Mouse (Mus musculus): ENCODE measurements around the gene Taf3. TPM values are rescaled to one million over a fixed set of nuclear protein-coding genes. Genes with fewer than 3 reads are reported as not detected.

The Taf3 gene
- total RNA-seq, 2 experiments from 2014 or later: 8.4 to 10.4 TPM

GRCm38 (mm10) chr2:9877966-9878563 lies 170.3 kb downstream of the Taf3 start:
- no peak for DNase-seq (ENCODE audit: low spot score in 2 of 2)

- no peak for DNase-seq (ENCODE audit: low spot score in 2 of 2)
Observed at GRCm38 (mm10) chr2:9877326-9877690, 171.1 kb downstream of the Taf3 start.

DNA sequence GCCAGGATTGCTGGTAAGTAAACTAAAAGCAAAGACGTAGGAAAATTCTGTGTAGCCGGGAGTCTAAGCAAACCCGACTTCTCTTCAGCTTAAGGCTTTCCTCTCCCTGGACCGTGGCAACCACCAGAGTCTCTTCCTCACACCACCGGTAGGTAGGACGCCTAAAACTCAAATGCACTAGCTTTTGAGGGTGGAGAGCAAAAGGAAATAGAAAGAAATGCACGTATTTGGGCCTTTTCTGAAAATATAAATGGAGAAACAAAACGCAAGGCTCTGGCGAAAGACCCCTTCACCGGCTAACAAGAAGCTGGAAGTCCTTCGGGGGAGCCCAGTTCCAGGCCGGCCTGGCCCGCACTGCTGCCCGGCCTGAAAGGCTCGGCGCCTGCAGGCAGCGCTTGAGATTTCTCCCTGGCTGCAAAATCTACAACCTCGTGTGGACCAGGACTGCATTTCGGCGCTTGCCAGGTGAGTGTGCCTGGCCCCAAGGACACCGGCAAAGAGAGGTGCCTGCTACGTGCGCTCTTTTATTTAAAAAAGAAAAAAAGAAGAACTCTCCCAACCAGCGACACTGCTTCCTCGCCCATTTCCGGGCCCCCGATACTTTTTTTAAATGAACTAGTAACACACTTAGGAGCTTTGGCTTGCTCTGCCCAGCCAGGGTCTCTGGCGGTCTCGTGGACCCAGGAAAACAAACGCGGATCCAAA lies 171.6 kb downstream of the Taf3 start:
- DNase-seq (ENCODE audit: low spot score in 2 of 2): no peak

DNA sequence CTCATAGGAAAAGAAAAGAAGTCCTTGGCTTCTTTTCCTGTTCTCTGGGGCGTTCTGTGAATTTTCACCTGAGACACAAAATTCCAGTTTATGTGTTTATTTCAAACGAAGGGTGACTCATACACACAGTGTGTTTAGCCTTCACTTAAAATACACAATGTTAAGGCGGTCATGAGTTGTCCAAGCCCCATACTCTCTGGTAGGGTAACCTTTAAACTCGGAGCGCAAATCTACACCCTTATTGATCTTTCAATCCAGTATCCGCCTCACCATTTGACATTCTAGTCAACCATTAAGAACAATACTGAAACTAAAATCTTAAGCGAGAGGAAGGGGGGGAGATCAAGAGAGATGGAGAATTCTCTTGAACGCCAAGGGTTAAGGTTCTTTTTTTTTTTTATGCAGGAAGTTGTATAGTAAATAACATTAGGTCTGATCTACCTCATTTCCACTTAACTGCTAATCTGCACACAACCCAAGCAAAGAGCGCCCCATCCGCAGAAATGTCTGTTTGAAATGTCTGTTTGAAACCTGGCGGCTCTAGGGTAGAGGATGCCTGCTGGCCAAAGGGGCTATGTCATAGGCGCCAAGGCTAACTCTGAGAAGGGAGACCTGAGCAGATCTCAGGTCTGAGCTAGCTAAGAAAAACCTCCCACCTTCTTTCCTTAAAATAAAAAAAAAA lies 172.6 kb downstream of the Taf3 start:
- DNase-seq (ENCODE audit: low spot score in 2 of 2): no peak

GRCm38 (mm10) chr2:9875220-9875619 lies 173.2 kb downstream of the Taf3 start:
- no peak for DNase-seq (ENCODE audit: low spot score in 2 of 2)

DNA sequence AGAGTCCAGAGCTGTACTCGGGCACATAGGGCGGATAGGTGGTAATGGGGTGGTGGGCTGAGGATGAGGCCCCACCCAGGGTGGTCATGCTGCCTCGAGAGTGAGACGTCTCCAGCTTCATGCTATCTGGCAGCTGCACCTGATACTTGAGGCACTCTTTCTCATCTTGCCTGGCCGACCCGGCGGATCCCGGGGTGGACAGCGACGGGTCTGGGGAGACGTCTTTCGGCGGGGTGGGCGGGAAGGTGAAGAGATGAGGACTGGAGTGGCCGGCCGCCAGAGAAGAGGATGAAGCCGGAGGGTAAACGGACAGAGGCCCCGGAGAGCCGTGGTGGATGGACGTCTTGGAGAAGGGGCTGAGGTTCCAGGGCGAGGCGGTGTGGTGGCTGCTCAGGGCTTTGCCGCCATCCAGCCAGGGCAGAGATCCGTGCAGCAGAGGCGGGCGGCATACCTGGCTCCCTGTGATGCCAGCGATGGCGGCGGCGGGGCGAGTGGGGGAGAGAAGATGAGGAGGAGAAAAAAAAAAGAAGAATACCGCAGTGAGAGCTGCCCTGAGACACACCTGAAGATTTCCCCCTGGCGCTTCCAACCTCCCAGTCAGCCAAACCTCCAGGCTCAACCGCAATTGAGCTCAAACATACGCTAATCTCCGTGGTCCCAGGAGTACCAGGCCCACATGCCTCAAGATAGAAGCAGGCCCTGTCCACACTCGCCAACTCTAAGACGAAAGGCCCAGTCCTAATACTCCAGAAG lies 173.8 kb downstream of the Taf3 start:
- no peak for DNase-seq (ENCODE audit: low spot score in 2 of 2)

DNA sequence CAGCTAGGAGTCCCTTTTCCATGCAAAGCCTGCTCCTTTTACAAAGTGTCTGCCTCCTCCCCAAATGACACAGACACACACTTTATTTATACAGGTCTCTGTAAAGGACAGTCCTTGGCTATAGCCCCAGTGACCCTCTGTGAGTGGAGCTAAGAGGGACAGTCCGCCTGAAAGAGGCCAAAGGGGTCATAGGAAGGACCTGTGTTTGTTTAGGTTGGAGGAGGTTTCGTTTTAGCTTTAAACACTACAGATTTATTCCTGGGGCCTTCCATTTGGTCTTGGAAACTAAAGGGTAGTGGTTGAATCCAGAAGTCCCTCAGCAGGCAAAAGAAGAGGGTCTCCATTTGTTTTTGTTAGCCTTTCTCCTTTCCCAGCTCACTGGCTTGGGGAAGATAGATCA lies 174.6 kb downstream of the Taf3 start:
- DNase-seq (ENCODE audit: low spot score in 2 of 2): no peak

DNA sequence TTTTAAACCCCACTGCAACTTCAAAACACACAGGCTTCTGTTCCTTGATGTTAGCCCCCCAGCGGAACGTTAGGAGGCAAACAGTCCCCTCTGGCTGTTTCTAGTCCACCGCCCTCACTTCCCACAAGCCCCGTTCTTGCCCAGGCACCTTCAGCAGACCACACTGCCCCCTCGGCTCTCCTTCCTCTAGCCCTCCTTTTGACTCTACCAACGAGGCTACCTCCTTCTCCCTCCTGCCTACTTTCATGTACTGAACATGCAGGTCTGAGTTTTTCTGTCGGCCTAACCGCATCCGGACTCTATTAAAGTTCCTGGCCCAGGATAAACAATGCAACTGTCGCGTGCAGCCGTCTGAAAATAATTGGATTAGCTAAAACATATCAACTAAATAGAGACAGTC lies 175.7 kb downstream of the Taf3 start:
- no peak for DNase-seq (ENCODE audit: low spot score in 2 of 2)

DNA sequence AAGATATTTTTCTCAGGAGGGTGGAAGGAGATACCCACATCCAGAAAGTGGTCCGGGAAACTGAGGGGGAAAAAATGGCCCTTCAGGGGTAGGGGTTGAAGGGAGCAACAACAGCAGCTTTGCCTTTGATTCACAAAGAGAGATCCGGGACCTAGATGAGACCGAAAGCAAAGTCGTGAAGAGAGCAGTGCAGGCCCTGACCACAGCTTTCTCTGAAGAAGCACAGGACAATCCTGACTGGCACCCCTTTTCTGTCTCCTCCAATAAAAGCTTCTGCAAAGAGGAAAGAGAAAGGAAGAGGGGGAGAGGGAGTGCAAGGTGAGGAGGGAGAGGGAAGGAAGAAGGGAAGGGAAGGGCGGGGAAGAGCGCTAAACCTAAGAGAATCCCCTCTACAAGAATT lies 176.6 kb downstream of the Taf3 start:
- DNase-seq (ENCODE audit: low spot score in 2 of 2): no peak

DNA sequence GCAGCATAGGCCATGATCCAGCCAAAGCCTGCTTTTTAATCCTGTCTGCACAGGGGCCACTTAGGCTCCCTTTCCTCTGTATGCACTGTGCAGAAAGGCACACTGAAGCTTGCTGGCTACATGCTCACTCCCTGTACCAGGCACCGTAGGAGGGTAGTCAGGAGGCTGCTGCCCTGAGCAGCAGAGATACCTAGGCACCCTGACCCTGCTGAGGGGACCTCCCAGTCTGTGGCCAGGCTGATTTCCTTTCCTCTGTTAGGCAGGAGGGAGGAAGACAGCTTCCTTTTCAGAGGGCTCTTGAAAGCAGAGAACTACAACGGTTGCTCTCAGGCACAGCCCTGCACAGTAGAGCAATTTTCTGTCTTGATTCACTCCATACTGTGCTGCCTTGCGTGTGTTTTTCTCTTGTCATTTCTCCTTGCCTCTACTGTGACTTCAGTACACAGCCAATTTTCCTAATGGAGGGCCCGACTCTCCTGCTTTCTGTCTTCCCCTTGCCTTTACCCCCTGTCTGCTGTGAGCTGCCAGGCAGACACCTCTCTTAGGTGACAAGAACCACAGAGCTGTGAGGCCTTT lies 177.2 kb downstream of the Taf3 start:
- no peak for DNase-seq (ENCODE audit: low spot score in 2 of 2)

DNA sequence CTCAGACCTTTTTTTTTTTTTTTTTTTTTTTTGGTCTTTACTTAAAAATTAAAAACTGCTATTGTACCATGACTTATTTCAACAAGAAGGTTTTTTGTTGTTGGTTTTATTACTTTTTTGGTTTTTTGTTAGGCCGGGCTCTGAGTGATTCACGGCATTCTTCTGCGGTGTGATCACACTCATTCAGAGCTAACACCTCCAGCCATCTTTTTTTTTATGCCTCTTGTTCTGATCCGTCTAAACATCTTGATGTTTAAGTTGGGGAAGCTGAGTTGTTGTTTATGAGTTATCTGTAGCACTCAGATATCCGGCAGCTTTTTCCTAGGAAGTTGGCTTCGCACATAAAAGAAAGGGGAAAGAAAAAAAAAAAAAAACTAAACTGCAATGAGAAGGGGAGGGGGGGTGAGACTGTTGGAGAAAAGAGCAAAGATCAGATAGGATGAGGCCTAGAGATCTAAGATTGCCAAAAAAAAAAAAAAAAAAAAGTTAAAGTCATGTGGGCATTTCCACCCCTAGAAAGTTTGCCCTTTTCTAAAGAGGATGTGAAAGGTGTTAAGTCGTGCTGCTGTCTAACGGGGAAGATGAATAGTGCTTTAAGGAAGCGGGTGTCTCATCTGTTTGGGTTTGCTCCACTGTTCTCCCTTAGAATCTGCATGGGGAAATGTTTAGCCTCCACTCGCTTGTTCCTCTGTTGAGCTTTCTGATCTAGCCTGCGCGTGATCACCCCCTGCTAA lies 181.1 kb downstream of the Taf3 start:
- no peak for DNase-seq (ENCODE audit: low spot score in 2 of 2)

Other genes with a start within 250 kb of the Taf3 start
- not detected for gene 4930412O13Rik, start 167.3 kb downstream of the Taf3 start, total RNA-seq (2021)
- gene 9230102O04Rik, start 159.1 kb downstream of the Taf3 start, total RNA-seq (2021): not detected
- gene Gata3, start 158.6 kb downstream of the Taf3 start, total RNA-seq (2021): 1 to 10 TPM in 1 of 2 experiments, under 1 TPM in 1; 0.65 to 1.9 TPM
- gene Atp5c1, start 31.9 kb upstream of the Taf3 start, total RNA-seq (2021): 100 to 1,000 TPM; 529 to 571 TPM
- gene Kin, start 32.0 kb upstream of the Taf3 start, total RNA-seq (2021): 10 to 100 TPM; 10.1 to 11.0 TPM
- gene Itih2, start 82.8 kb upstream of the Taf3 start, total RNA-seq (2021): 1 to 10 TPM in 1 of 2 experiments, under 1 TPM in 1; 0.66 to 4.1 TPM
- 100 to 1,000 TPM; 106 to 122 TPM for gene Itih5, start 105.0 kb upstream of the Taf3 start, total RNA-seq (2021)

Data from gastrocnemius, postnatal 4 days (tissue).